Mouse (Mus musculus) ES-E14 (cell line): ENCODE measurements around the gene Mpzl3.

Experiments
- CHD2 ChIP-seq: IDR thresholded peaks from 2 replicates; pipeline ENCODE4 v1.6.1; 2014; ENCODE audit warnings: mild to moderate bottlenecking, low read depth, low read length, inconsistent platforms
- HCFC1 ChIP-seq: IDR thresholded peaks from 2 replicates; pipeline ENCODE4 v1.6.1; 2012; ENCODE audit warnings: low read length, inconsistent platforms, borderline replicate concordance; ENCODE audit not compliant: insufficient read depth
- ZNF384 ChIP-seq: IDR thresholded peaks from 2 replicates; pipeline ENCODE4 v1.6.1; 2012; ENCODE audit warnings: low read depth, low read length, inconsistent platforms

- TF ChIP-seq HCFC1 (no peak), CHD2 (no peak), ZNF384 (no peak)
These were observed 44.5 kb upstream of the Mpzl3 start for GRCm38 (mm10) chr9:45010461-45010860.
